Mouse (Mus musculus) embryonic facial prominence, embryonic 13.5 days (tissue): Measurements from ENCODE around the gene Cd81. TPM values are rescaled to one million over a fixed set of nuclear protein-coding genes. Genes with fewer than 3 reads are reported as not detected.

ENCODE experiments used
- ATAC-seq: fragments of 200-750 bp; cut with Nextera tagmentation; 2 replicates; pipeline ENCODE4 v1.8.0; 2017; ENCODE audit warnings: low read depth; ENCODE audit not compliant: insufficient number of reproducible peaks, insufficient read depth, low FRiP score, low TSS enrichment
- H3K27ac ChIP-seq: fragments of 300-500 bp; sonication (generic); 2 replicates; pipeline ENCODE4 v1.5.1; 2015; ENCODE audit warnings: moderate library complexity, mild to moderate bottlenecking, inconsistent platforms
- H3K27me3 ChIP-seq: fragments of 300-500 bp; sonication (generic); 2 replicates; pipeline ENCODE4 v1.6.1; 2015; ENCODE audit warnings: mild to moderate bottlenecking, inconsistent platforms
- H3K36me3 ChIP-seq: fragments of 300-500 bp; sonication (generic); 2 replicates; pipeline ENCODE4 v1.6.1; 2015; ENCODE audit warnings: mild to moderate bottlenecking, inconsistent platforms
- H3K4me1 ChIP-seq: fragments of 300-500 bp; sonication (generic); 2 replicates; pipeline ENCODE4 v1.6.1; 2015; ENCODE audit warnings: inconsistent platforms
- H3K4me2 ChIP-seq: fragments of 300-500 bp; sonication (generic); 2 replicates; pipeline ENCODE4 v1.6.1; 2015; ENCODE audit warnings: moderate library complexity, mild to moderate bottlenecking, inconsistent platforms
- H3K4me3 ChIP-seq: fragments of 300-500 bp; sonication (generic); 2 replicates; pipeline ENCODE4 v1.5.1; 2015; ENCODE audit warnings: mild to moderate bottlenecking, inconsistent platforms
- H3K9ac ChIP-seq: fragments of 300-500 bp; sonication (generic); 2 replicates; pipeline ENCODE4 v1.6.1; 2015; ENCODE audit warnings: mild to moderate bottlenecking, inconsistent platforms
- H3K9me3 ChIP-seq: fragments of 300-500 bp; sonication (generic); 2 replicates; pipeline ENCODE4 v1.6.1; 2016; ENCODE audit warnings: inconsistent platforms
- WGBS: fragments of 180-500 bp; shearing (Covaris S2); methylation state at CpG from one replicate; pipeline ENCODE4 v1.1.7; 2015; ENCODE audit warnings: mixed read lengths; 5-methylcytosine and 5-hydroxymethylcytosine counted together
- polyA plus RNA-seq: library from polyadenylated mRNA; unstranded; fragments of >200 nt; fragmentation: Nextera tagmentation; extraction: Ambion mirVana; gene quantifications from 2 replicates; pipeline ENCODE4 v1.2.1, GENCODE M21; 2015

Cd81 gene
- polyA plus RNA-seq, 1 experiment from 2014 or later = 407 TPM

DNA sequence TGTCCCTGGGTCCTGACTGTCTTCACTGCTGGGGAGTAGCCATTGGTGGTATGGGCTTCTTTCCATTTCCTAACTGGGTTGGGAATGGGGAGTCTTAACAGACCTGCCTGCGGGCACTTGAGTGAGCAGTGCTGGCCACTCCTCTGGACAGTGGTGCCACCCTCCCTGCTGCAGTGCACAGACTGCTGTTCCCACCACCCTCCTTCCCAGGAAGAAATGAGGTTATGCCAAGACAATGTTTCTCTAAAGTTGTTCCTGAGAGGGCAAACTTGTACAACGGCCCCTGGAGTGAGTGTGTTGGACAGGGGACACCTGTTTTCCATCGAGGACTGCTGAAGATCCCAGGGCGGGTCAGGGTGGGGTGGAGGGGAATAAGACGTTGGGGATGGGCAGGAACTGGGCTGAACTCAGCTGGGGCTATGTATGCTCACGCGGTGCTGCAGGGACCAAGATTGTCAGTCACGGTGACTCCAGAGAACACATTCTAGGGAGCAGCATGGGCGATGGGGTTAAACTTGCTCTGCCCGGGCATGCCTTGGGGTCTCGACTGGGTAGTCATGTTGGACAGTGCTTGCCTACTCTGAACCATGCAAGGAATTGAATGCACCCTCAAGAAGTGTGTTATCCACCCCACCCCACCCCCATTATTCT lies 1.5 kb downstream of the Cd81 start:
- H3K36me3 ChIP-seq = peaks cover 25% of the 10 kb centered on the region; the same call in 1 of the 2 replicates
- peak overlapping the region; percentile 94 for H3K27ac ChIP-seq
- peak overlapping the region; percentile 84 for H3K4me3 ChIP-seq
- 35% methylated on average over 11 of the region's 11 CpGs for WGBS
- H3K9ac ChIP-seq = peak overlapping the region; percentile 96
- H3K4me2 ChIP-seq = peak overlapping the region; percentile 97
- H3K9me3 ChIP-seq = no peaks in the 10 kb centered on the region
- peaks cover 60% of the 10 kb centered on the region for H3K4me1 ChIP-seq
- no peaks in the 10 kb centered on the region for H3K27me3 ChIP-seq
- no peak for ATAC-seq

DNA sequence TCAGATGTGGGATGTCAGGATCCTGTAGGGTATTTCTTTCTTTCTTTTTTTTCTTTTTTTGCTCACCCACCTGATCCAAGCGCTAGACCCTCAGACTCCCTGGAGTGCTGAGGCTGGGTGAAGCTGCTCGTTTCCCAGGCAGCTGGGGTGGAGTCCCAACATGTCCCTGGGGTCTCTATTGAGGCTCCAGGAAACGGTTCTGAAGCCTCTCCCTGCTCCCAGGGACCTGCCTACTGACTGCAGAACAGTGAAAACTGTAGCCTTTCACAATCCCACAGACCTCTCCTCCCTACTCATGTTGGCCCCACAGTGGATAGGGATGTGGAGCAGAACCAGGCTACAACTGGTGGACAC lies 2.0 kb downstream of the Cd81 start:
- ATAC-seq = no peak
- Histone ChIP-seq H3K4me1 (peaks cover 64% of the 10 kb centered on the region), H3K36me3 (peaks cover 25% of the 10 kb centered on the region; the same call in 1 of the 2 replicates), H3K4me2 (peak overlapping the region; percentile 97), H3K27me3 (no peaks in the 10 kb centered on the region), H3K9me3 (no peaks in the 10 kb centered on the region), H3K9ac (peak overlapping the region; percentile 96), H3K4me3 (peak overlapping the region; percentile 84), H3K27ac (peak overlapping the region; percentile 62; the same call in 1 of the 2 replicates)
- WGBS = 38% methylated on average over 3 of the region's 3 CpGs

DNA sequence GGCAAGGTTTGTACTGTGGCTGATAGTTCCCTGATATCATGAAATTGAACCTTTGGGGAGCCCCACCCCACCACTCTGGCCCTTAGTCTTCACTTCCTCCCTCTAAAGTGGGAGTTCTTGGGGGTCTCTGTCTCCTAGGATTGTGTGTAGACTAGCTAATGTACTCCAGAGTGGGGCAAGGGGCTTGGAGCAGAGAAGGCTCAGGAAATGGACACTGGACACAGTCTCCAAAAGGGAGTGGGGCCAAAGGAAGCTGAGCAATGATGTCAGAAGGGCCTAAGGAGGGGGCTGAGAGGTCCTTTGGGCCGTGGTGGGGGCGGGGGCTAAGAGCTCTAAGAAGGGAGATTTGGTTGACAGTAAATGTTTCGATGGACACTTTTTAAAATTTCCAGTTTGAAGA lies 2.5 kb downstream of the Cd81 start:
- Histone ChIP-seq H3K4me2 (peak overlapping the region; percentile 97), H3K27me3 (no peaks in the 10 kb centered on the region), H3K9me3 (no peaks in the 10 kb centered on the region), H3K4me1 (peaks cover 64% of the 10 kb centered on the region), H3K36me3 (peaks cover 27% of the 10 kb centered on the region), H3K9ac (peak overlapping the region; percentile 96), H3K4me3 (peak overlapping the region; percentile 84), H3K27ac (peak overlapping the region; percentile 62; the same call in 1 of the 2 replicates)
- 87% methylated on average over 3 of the region's 3 CpGs for WGBS
- no peak for ATAC-seq

- Histone ChIP-seq H3K9me3 (no peaks in the 10 kb centered on the region), H3K36me3 (peaks cover 31% of the 10 kb centered on the region), H3K4me2 (peak overlapping the region; percentile 97), H3K27ac (peak overlapping the region; percentile 28), H3K9ac (peak overlapping the region; percentile 96), H3K27me3 (no peaks in the 10 kb centered on the region), H3K4me3 (peak overlapping the region; percentile 84; the same call in 1 of the 2 replicates), H3K4me1 (peaks cover 65% of the 10 kb centered on the region)
- no peak for ATAC-seq
- WGBS = 72% methylated on average over 11 of the region's 11 CpGs
These were observed 3.1 kb downstream of the Cd81 start for GRCm38 (mm10) chr7:143055499-143056186.

GRCm38 (mm10) chr7:143057023-143057422 lies 4.5 kb downstream of the Cd81 start:
- Histone ChIP-seq H3K27ac (no peak overlapping the region), H3K4me2 (no peak overlapping the region), H3K4me3 (no peak overlapping the region), H3K9me3 (no peaks in the 10 kb centered on the region), H3K36me3 (peaks cover 44% of the 10 kb centered on the region), H3K9ac (no peak overlapping the region), H3K27me3 (no peaks in the 10 kb centered on the region), H3K4me1 (peaks cover 65% of the 10 kb centered on the region)
- 87% methylated on average over 5 of the region's 5 CpGs for WGBS
- ATAC-seq = no peak

DNA sequence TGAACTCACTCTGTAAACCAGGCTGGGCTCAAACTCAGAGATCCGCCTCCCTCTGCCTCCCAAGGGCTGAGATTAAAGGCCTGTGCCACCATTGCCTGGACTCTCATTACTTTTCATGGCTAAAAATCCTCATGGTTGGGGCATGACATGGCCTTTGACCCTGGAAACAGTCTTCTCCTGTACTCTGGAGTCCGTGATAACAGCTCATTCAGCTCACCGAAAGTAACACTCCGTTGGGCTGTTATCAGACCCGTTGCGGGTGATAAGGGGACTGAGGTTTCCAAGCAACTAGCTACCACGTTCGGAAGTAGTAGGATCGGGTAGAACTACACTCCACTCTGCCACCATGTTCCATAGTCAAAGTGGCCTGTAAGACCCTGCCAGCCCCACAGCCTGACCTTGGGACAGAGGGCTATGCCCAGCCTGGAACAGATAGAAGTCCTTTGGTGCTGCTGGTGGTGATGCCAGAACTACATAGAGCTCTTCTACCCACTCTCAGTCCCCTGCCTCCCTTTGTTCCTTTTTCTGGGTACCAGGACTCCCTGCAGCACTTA lies 5.2 kb downstream of the Cd81 start:
- Histone ChIP-seq H3K4me2 (no peak overlapping the region), H3K4me1 (peaks cover 62% of the 10 kb centered on the region)
- WGBS = 85% methylated on average over 9 of the region's 9 CpGs

GRCm38 (mm10) chr7:143058221-143058697 lies 5.7 kb downstream of the Cd81 start:
- no peak for ATAC-seq
- Histone ChIP-seq H3K36me3 (peaks cover 57% of the 10 kb centered on the region), H3K27ac (peak overlapping the region; percentile 74), H3K9ac (no peak overlapping the region), H3K4me2 (no peak overlapping the region; the same call in 1 of the 2 replicates), H3K4me1 (peaks cover 62% of the 10 kb centered on the region), H3K9me3 (no peaks in the 10 kb centered on the region), H3K27me3 (no peaks in the 10 kb centered on the region), H3K4me3 (no peak overlapping the region)
- WGBS = 59% methylated on average over 5 of the region's 5 CpGs

More for the DNA sequence above, 5.2 kb downstream of the Cd81 start:
- peaks cover 52% of the 10 kb centered on the region for H3K36me3 ChIP-seq
- no peak overlapping the region for H3K9ac ChIP-seq
- H3K4me3 ChIP-seq = no peak overlapping the region
- peak overlapping the region; percentile 74 for H3K27ac ChIP-seq
- no peaks in the 10 kb centered on the region for H3K9me3 ChIP-seq
- H3K27me3 ChIP-seq = no peaks in the 10 kb centered on the region
- ATAC-seq = no peak

DNA sequence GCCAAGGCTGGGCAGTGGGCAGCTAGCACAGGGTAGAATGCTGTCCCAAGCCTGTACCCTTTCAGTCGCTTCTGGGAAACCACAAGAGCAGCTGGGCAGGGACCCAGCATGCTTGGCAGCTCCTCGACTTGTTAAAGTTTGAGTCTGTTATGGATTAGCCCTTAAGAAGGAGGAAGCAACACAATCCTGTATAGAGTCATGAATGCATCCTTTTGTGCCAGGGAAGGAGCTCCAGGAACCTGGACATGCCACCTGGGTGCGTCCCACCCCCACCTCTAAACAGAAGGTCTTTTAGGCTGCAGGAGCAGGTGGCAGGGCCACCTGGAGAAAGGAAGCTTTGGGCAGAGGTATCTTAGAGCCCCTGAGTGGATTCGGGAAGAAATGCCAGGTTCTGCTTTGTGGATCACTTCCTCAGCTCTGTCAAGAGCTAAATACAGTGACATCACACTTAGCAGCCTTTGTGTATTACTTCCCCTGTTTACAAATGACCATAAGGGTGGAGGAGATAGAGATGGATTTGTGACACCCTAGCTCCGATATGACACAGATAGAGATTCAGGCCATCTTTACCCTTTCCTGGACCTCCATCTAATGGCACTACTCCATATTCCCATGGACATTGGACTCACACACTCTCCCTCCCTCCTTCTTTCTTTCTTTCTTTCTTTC lies 6.8 kb downstream of the Cd81 start:
- Histone ChIP-seq H3K36me3 (peaks cover 68% of the 10 kb centered on the region), H3K27me3 (no peaks in the 10 kb centered on the region), H3K4me3 (no peak overlapping the region), H3K27ac (peak overlapping the region; percentile 74), H3K9me3 (no peaks in the 10 kb centered on the region), H3K9ac (peak overlapping the region; percentile 44; the same call in 1 of the 2 replicates), H3K4me2 (no peak overlapping the region), H3K4me1 (peaks cover 55% of the 10 kb centered on the region)
- no peak for ATAC-seq
- 65% methylated on average over 5 of the region's 5 CpGs for WGBS

DNA sequence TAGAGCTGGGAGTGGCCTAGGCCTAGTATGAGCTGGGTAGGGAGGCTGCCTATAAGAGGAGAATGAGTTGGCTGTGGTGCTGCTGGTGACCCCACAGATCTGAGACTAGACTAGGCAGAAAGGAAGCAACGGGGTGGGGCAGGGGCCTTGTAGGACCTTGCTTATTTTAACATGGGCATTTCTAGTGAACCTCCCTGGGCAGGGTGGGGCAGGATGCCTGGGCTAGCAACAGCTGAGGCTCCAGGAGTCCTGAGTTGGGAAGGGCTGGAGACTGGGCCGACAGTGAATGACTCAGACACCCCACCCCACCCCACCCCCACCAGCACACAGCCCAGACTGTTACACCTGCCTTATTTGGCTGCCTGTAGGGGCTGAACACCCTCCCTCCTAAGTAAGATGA lies 10.2 kb downstream of the Cd81 start:
- Histone ChIP-seq H3K4me3 (no peak overlapping the region), H3K9me3 (no peaks in the 10 kb centered on the region), H3K27ac (no peak overlapping the region), H3K4me2 (no peak overlapping the region), H3K36me3 (peaks cover 86% of the 10 kb centered on the region), H3K9ac (no peak overlapping the region), H3K4me1 (peaks cover 25% of the 10 kb centered on the region), H3K27me3 (no peaks in the 10 kb centered on the region)
- ATAC-seq = no peak
- 76% methylated on average over 2 of the region's 2 CpGs for WGBS

DNA sequence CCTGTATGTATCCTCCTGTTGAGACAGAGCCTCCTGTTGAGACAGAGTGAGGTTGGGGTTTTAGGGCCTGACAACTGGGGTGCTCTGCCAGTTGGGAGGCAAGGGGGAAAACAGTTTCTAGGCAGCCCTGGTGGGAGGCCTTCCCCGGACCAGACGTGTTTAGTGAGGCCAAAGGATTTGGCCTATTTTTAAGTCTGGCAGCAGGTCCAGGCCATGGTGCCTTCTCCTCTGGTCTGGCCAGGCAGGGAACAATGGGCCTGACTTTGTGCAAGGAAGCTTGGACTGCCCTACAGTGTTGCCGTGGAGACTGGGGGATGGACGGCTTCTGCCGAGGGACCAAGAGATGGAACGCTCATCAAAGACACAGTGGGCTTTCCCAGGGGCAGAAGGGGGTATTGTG lies 11.7 kb downstream of the Cd81 start:
- Histone ChIP-seq H3K9me3 (no peaks in the 10 kb centered on the region), H3K4me1 (peaks cover 20% of the 10 kb centered on the region), H3K4me2 (no peak overlapping the region), H3K27me3 (no peaks in the 10 kb centered on the region), H3K36me3 (peaks cover 82% of the 10 kb centered on the region), H3K9ac (no peak overlapping the region), H3K27ac (no peak overlapping the region), H3K4me3 (no peak overlapping the region)
- ATAC-seq = no peak
- WGBS = 79% methylated on average over 6 of the region's 6 CpGs

DNA sequence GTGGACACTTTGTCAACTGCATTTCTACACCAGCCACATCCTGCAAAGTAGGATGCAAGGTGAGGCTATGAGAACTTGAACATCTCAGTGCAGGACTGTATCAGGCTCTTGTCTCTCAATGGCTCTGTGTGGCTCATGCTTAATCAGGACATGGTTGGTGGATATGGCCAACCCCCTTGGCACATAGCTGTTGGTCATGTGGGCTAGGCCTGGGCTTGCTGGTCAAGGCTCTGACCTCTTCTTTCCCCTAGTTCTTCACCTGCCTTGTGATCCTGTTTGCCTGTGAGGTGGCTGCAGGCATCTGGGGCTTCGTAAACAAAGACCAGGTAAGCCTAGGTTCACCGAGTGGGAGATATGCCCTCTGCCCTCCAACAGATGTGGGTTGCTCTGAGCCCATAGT lies 13.2 kb downstream of the Cd81 start:
- Histone ChIP-seq H3K9me3 (no peaks in the 10 kb centered on the region), H3K27me3 (no peaks in the 10 kb centered on the region), H3K4me2 (no peak overlapping the region), H3K27ac (no peak overlapping the region), H3K4me3 (no peak overlapping the region), H3K36me3 (peaks cover 76% of the 10 kb centered on the region), H3K4me1 (peaks cover 24% of the 10 kb centered on the region), H3K9ac (no peak overlapping the region)
- no peak for ATAC-seq
- 95% methylated on average over 2 of the region's 2 CpGs for WGBS
